9 mouse cellular contexts compared by ENCODE assay signal in genomic region chr15:84313566-84313878, GRCm38 (mm10). TPM values are rescaled to one million over a fixed set of nuclear protein-coding genes. Genes with fewer than 3 reads are reported as not detected.
DNase-seq lines count a peak whose midpoint lies in the region; ATAC-seq and TF ChIP-seq lines count a peak whose summit lies in the region.
"Had no signal": no experiment of that assay in that cellular context is flagged by ENCODE, and none has a peak within 500 bp of the region (broad histone marks: within the 10 kb centered on the region; RNA-seq: fewer than 3 reads in every experiment).

No protein-coding gene starts in this region.

- WGBS in kidney, embryonic 15.5 days, result 16% methylated on average over 9 of the region's 9 CpGs
- 34% methylated on average over 9 of the region's 9 CpGs for whole genome bisulfite sequencing in embryonic facial prominence, embryonic 11.5 days
- 17% methylated on average over 9 of the region's 9 CpGs for WGBS in macrophage (ENCODE audit: missing documents)
- 1% methylated on average over 9 of the region's 9 CpGs for WGBS in thymus, adult 2 months

- no peaks in the 10 kb centered on the region for H3K79me2 ChIP-seq in macrophage (ENCODE audit: inconsistent target)

- peak; percentile 33; the same call in 1 of the 2 replicates for ATAC-seq in kidney, embryonic 15.5 days (replicated peaks; ENCODE audit: low FRiP score)
- no peak for ATAC-seq in embryonic facial prominence, embryonic 11.5 days (replicated peaks; ENCODE audit: insufficient number of reproducible peaks, low FRiP score, low TSS enrichment, low read depth)
- no peak for ATAC-seq in monocyte, adult 5-6 weeks (replicated peaks; ENCODE audit: insufficient number of reproducible peaks, low FRiP score, low TSS enrichment, poor library complexity, severe bottlenecking)

- peak overlapping the region; percentile 54 for H3K27ac ChIP-seq in kidney, embryonic 15.5 days
- H3K27ac ChIP-seq in embryonic facial prominence, embryonic 11.5 days (replicated peaks; ENCODE audit: low read depth, low read length), result no peak overlapping the region
- peak overlapping the region; percentile 86 for H3K27ac ChIP-seq in macrophage
- H3K27ac ChIP-seq in thymus, adult 2 months (ENCODE audit: control insufficient read depth, insufficient read depth, low read length), result peak overlapping the region; percentile 92
- H3K27ac ChIP-seq: heart, adult 2 months had no signal

- no peaks in the 10 kb centered on the region for H3K9me3 ChIP-seq in kidney, embryonic 15.5 days (replicated peaks)
- no peaks in the 10 kb centered on the region for H3K9me3 ChIP-seq in embryonic facial prominence, embryonic 11.5 days (replicated peaks; ENCODE audit: control insufficient read depth, low read length)

- peaks cover 52% of the 10 kb centered on the region for H3K4me1 ChIP-seq in kidney, embryonic 15.5 days
- peaks cover 3% of the 10 kb centered on the region for H3K4me1 ChIP-seq in embryonic facial prominence, embryonic 11.5 days (ENCODE audit: control insufficient read depth, insufficient read depth, low read length)
- peaks cover 51% of the 10 kb centered on the region for H3K4me1 ChIP-seq in thymus, adult 2 months (replicated peaks; ENCODE audit: control insufficient read depth, insufficient read depth, low read length)

- no peaks in the 10 kb centered on the region for H3K36me3 ChIP-seq in kidney, embryonic 15.5 days
- H3K36me3 ChIP-seq in embryonic facial prominence, embryonic 11.5 days (replicated peaks; ENCODE audit: control insufficient read depth, insufficient read depth, low read depth, low read length), result no peaks in the 10 kb centered on the region
- no peaks in the 10 kb centered on the region for H3K36me3 ChIP-seq in macrophage (ENCODE audit: inconsistent target)
- H3K36me3 ChIP-seq in thymus, adult 2 months (ENCODE audit: control insufficient read depth, insufficient read depth, low read length), result no peaks in the 10 kb centered on the region

- peak overlapping the region; percentile 12; the same call in 1 of the 2 replicates for H3K4me2 ChIP-seq in kidney, embryonic 15.5 days
- no peak overlapping the region for H3K4me2 ChIP-seq in embryonic facial prominence, embryonic 11.5 days (ENCODE audit: low read depth, low read length)

- intact Hi-C loops in left cerebral cortex, postnatal 36 days (cut with DNase I), result no loop called here
- intact Hi-C loops in gastrocnemius, postnatal 36 days (cut with DNase I), result no loop called here

- 0 out of 2 replicates have a peak, but pooled peaks cover 3% of the 10 kb centered on the region for H3K27me3 ChIP-seq in kidney, embryonic 15.5 days
- H3K27me3 ChIP-seq in embryonic facial prominence, embryonic 11.5 days (ENCODE audit: control insufficient read depth, insufficient read depth, low read length), result no peaks in the 10 kb centered on the region
- no peaks in the 10 kb centered on the region for H3K27me3 ChIP-seq in thymus, adult 2 months (ENCODE audit: control insufficient read depth, insufficient read depth, low read length)

- H3K4me3 ChIP-seq in kidney, embryonic 15.5 days (replicated peaks), result no peak overlapping the region
- H3K4me3 ChIP-seq in embryonic facial prominence, embryonic 11.5 days (ENCODE audit: low read depth, low read length), result no peak overlapping the region
- H3K4me3 ChIP-seq in macrophage (ENCODE audit: inconsistent target), result no peak overlapping the region
- peak overlapping the region; percentile 12; the same call in 1 of the 2 replicates for H3K4me3 ChIP-seq in thymus, adult 2 months (ENCODE audit: control insufficient read depth, insufficient read depth, low read length)
- H3K4me3 ChIP-seq: heart, adult 2 months had no signal

- TF ChIP-seq POLR2A in thymus, adult 2 months (IDR thresholded peaks at IDR 0.05; ENCODE audit: control insufficient read depth, extremely low read depth, insufficient read depth, low read length, poor library complexity), result no peak

- no peak for DNase-seq in kidney, postnatal 10 days
- DNase-seq in embryonic facial prominence, embryonic 11.5 days (ENCODE audit: low spot score), result peak; percentile 28
- peak; percentile 84 for DNase-seq in thymus, adult 2 months
- no peak for DNase-seq in left cerebral cortex, postnatal 36 days (ENCODE audit: low spot score in 2 of 2)
- DNase-seq in gastrocnemius, postnatal 36 days, result no peak

- TF ChIP-seq CTCF in thymus, adult 2 months (IDR thresholded peaks at IDR 0.05; ENCODE audit: borderline replicate concordance, control insufficient read depth, extremely low read depth, insufficient read depth, low read length, poor library complexity), result no peak

- 0 out of 2 replicates have a peak overlapping the region, but pooled peaks have one; percentile 23 for H3K9ac ChIP-seq in kidney, embryonic 15.5 days
- H3K9ac ChIP-seq in embryonic facial prominence, embryonic 11.5 days (replicated peaks; ENCODE audit: low read length), result no peak overlapping the region

RNA-seq across cellular contexts. Expression of gene Parvg, which starts 10.3 kb away (rescaled TPM):
- 1.4 and 2.2 TPM in 2 replicates for polyA plus RNA-seq in kidney, embryonic 15.5 days (2015; fragmentation: Nextera tagmentation; extraction: Ambion mirVana)
- polyA plus RNA-seq in embryonic facial prominence, embryonic 11.5 days (2014; fragmentation: Nextera tagmentation; extraction: Ambion mirVana), result 0.42 and 1.2 TPM in 2 replicates
- total RNA-seq in macrophage (2018; cell fraction: chromatin; rRNA removed), result 100 to 1,000 TPM in 3 of 26 experiments, 10 to 100 TPM in 23; 12.5 to 120 (median 49.7) TPM
- total RNA-seq in macrophage (2018; cell fraction: cytosol; rRNA removed), result 10 to 100 TPM; 40.5 to 86.9 (median 62.3) TPM
- 10 to 100 TPM; 15.2 to 83.3 (median 47.6) TPM for total RNA-seq in macrophage (2018; cell fraction: nucleus; rRNA removed)
- polyA plus RNA-seq in macrophage (2018), result 52.4 to 63.9 TPM (median 59.6 TPM) in 3 replicates
- 183 and 185 TPM in 2 replicates for polyA plus RNA-seq in thymus, adult 2 months (2012; rRNA removed)
- total RNA-seq in left cerebral cortex, postnatal 36 days (2021), result 1 to 10 TPM; 5.6 to 8.6 TPM
- total RNA-seq in gastrocnemius, postnatal 36 days (2021), result under 1 TPM; 0.74 to 0.97 TPM
- 54.1 to 106 TPM (median 56.9 TPM) in 3 replicates for total RNA-seq in monocyte, adult 5-6 weeks (2017)

Comparison
In these comparisons a context has a peak if more than half of its experiments do, and no peak if none do; other contexts are left out.
1. DNase-seq: peak in embryonic facial prominence, embryonic 11.5 days (single experiment) and thymus, adult 2 months (single experiment); none in kidney, postnatal 10 days (single experiment), left cerebral cortex, postnatal 36 days (0 of 2) and gastrocnemius, postnatal 36 days (0 of 2).
2. RNA of gene Parvg, which starts 10.3 kb away (polyA plus RNA-seq): 183 to 185 TPM in thymus, adult 2 months and 52.4 to 63.9 TPM in macrophage; 1.4 to 2.2 TPM in kidney, embryonic 15.5 days and 0.42 to 1.2 TPM in embryonic facial prominence, embryonic 11.5 days; every median in the first group is over 10 times any median in the second.